Mouse (Mus musculus) olfactory bulb, adult 2 months (tissue): ENCODE measurements around the gene Papss2. TPM values are rescaled to one million over a fixed set of nuclear protein-coding genes. Genes with fewer than 3 reads are reported as not detected.

ENCODE experiments used
- H3K27ac ChIP-seq: fragments of 200-500 bp; 2 replicates; pipeline ENCODE4 v1.5.1; 2012; ENCODE audit warnings: low read depth, low read length; ENCODE audit not compliant: insufficient read depth
- H3K4me1 ChIP-seq: fragments of 200-500 bp; 2 replicates; pipeline ENCODE4 v1.6.1; 2012; ENCODE audit warnings: low read length; ENCODE audit not compliant: control insufficient read depth, insufficient read depth
- H3K4me3 ChIP-seq: fragments of 200-500 bp; 2 replicates; pipeline ENCODE4 v1.5.1; 2012; ENCODE audit warnings: mild to moderate bottlenecking, low read depth, low read length, moderate library complexity; ENCODE audit not compliant: insufficient read depth
- CTCF ChIP-seq: fragments of 200-500 bp; IDR thresholded peaks from 2 replicates; pipeline ENCODE4 v1.5.1; 2012; ENCODE audit warnings: low read depth, mild to moderate bottlenecking, low read length, moderate library complexity; ENCODE audit not compliant: insufficient read depth
- POLR2A ChIP-seq: fragments of 200-500 bp; IDR thresholded peaks from 2 replicates; pipeline ENCODE4 v1.6.1; 2012; ENCODE audit warnings: mild to moderate bottlenecking, low read depth, low read length, moderate library complexity; ENCODE audit not compliant: insufficient read depth
- WGBS: fragments of 180-500 bp; shearing (Covaris S2); methylation state at CpG from one replicate; pipeline ENCODE4 v1.1.7; 2018; 5-methylcytosine and 5-hydroxymethylcytosine counted together
- polyA plus RNA-seq: library from polyadenylated mRNA; stranded (reverse); fragments of >200 nt; gene quantifications from 2 replicates; pipeline ENCODE4 v1.2.4, GENCODE M21; 2012; ENCODE audit warnings: low replicate concordance; ENCODE audit not compliant: missing spikeins, insufficient read depth, insufficient read length

Papss2 gene
- polyA plus RNA-seq, 1 experiment: not detected

- Histone ChIP-seq H3K4me3 (no peak overlapping the region), H3K4me1 (0 out of 2 replicates have a peak, but pooled peaks cover 2% of the 10 kb centered on the region), H3K27ac (no peak overlapping the region)
- WGBS: 94% methylated on average over 3 of the region's 3 CpGs
- no peak for TF ChIP-seq CTCF
- TF ChIP-seq POLR2A: no peak
Measured at GRCm38 (mm10) chr19:32568470-32568869, 27.1 kb upstream of the Papss2 start.

- Histone ChIP-seq H3K4me3 (no peak overlapping the region), H3K27ac (no peak overlapping the region), H3K4me1 (0 out of 2 replicates have a peak, but pooled peaks cover 2% of the 10 kb centered on the region)
- TF ChIP-seq CTCF (no peak), POLR2A (no peak)
- 68% methylated on average over 3 of the region's 3 CpGs for WGBS
Measured at GRCm38 (mm10) chr19:32568961-32569653, 26.5 kb upstream of the Papss2 start.

GRCm38 (mm10) chr19:32569725-32570124 lies 25.9 kb upstream of the Papss2 start:
- no peak for TF ChIP-seq CTCF
- no peak for TF ChIP-seq POLR2A
- 87% methylated on average over 5 of the region's 5 CpGs for WGBS
- Histone ChIP-seq H3K4me1 (0 out of 2 replicates have a peak, but pooled peaks cover 2% of the 10 kb centered on the region), H3K27ac (no peak overlapping the region), H3K4me3 (no peak overlapping the region)

- no peak for TF ChIP-seq CTCF
- TF ChIP-seq POLR2A: no peak
- 75% methylated on average over 2 of the region's 2 CpGs for WGBS
- no peaks in the 10 kb centered on the region for H3K4me1 ChIP-seq
- no peak overlapping the region for H3K27ac ChIP-seq
- H3K4me3 ChIP-seq: no peak overlapping the region
Measured at GRCm38 (mm10) chr19:32572191-32572590, 23.4 kb upstream of the Papss2 start.

- 86% methylated on average over 6 of the region's 6 CpGs for WGBS
- H3K27ac ChIP-seq: no peak overlapping the region
- no peak for TF ChIP-seq POLR2A
- no peak for TF ChIP-seq CTCF
- no peaks in the 10 kb centered on the region for H3K4me1 ChIP-seq
- H3K4me3 ChIP-seq: no peak overlapping the region
Measured at GRCm38 (mm10) chr19:32573259-32573658, 22.3 kb upstream of the Papss2 start.

GRCm38 (mm10) chr19:32574846-32575245 lies 20.7 kb upstream of the Papss2 start:
- H3K27ac ChIP-seq: no peak overlapping the region
- TF ChIP-seq POLR2A (no peak), CTCF (no peak)
- 90% methylated on average over 3 of the region's 3 CpGs for WGBS
- H3K4me1 ChIP-seq: no peaks in the 10 kb centered on the region
- no peak overlapping the region for H3K4me3 ChIP-seq

- WGBS: 57% methylated on average over 1 of the region's 1 CpGs
- H3K4me1 ChIP-seq: no peaks in the 10 kb centered on the region
- no peak overlapping the region for H3K27ac ChIP-seq
- no peak for TF ChIP-seq CTCF
- TF ChIP-seq POLR2A: no peak
- no peak overlapping the region for H3K4me3 ChIP-seq
Measured at GRCm38 (mm10) chr19:32577749-32578148, 17.8 kb upstream of the Papss2 start.

- 90% methylated on average over 4 of the region's 4 CpGs for WGBS
- no peak overlapping the region for H3K27ac ChIP-seq
- no peak overlapping the region for H3K4me3 ChIP-seq
- H3K4me1 ChIP-seq: no peaks in the 10 kb centered on the region
- no peak for TF ChIP-seq CTCF
- no peak for TF ChIP-seq POLR2A
Measured at GRCm38 (mm10) chr19:32583091-32583766, 12.4 kb upstream of the Papss2 start.

GRCm38 (mm10) chr19:32587727-32588126 lies 7.9 kb upstream of the Papss2 start:
- TF ChIP-seq CTCF (no peak), POLR2A (no peak)
- H3K4me1 ChIP-seq: no peaks in the 10 kb centered on the region
- H3K27ac ChIP-seq: no peak overlapping the region
- no peak overlapping the region for H3K4me3 ChIP-seq
- 55% methylated on average over 6 of the region's 6 CpGs for WGBS
